Mouse (Mus musculus) MEL (cell line): Measurements from ENCODE around the gene Togaram2. TPM values are rescaled to one million over a fixed set of nuclear protein-coding genes. Genes with fewer than 3 reads are reported as not detected.

Experiments used
- DNase-seq: peaks from one replicate; pipeline ENCODE4 v3.0.0; 2011; ENCODE audit warnings: low read depth, low spot score
- H3K27ac ChIP-seq: 2 replicates; pipeline ENCODE4 v1.5.1; 2012; ENCODE audit warnings: low read depth, mild to moderate bottlenecking, control low read depth, low read length, moderate library complexity; ENCODE audit not compliant: control insufficient read depth
- H3K27me3 ChIP-seq, 2 experiments: fragments of 150-350 bp in 1 of 2; sonication (generic) in 1 of 2; 2 replicates each; pipeline ENCODE4 v1.6.1; 2012; ENCODE audit warnings: low read length in 2 of 2, mild to moderate bottlenecking in 2 of 2, improper control_type of control experiment in 1 of 2, moderate library complexity in 1 of 2; ENCODE audit not compliant: insufficient read depth in 2 of 2, control insufficient read depth in 1 of 2
- H3K36me3 ChIP-seq, 2 experiments: 2 replicates each; pipeline ENCODE4 v1.6.1; 2012 to 2014; ENCODE audit warnings: low read length in 2 of 2, improper control_type of control experiment in 1 of 2, inconsistent platforms in 1 of 2, mild to moderate bottlenecking in 1 of 2; ENCODE audit not compliant: insufficient read depth in 2 of 2, control insufficient read depth in 1 of 2
- H3K4me1 ChIP-seq, 2 experiments: fragments of 150-350 bp in 1 of 2; sonication (generic) in 1 of 2; 2 replicates each; pipeline ENCODE4 v1.6.1; 2012; ENCODE audit warnings: low read length in 2 of 2, improper control_type of control experiment in 1 of 2, mild to moderate bottlenecking in 1 of 2; ENCODE audit not compliant: insufficient read depth in 2 of 2, control insufficient read depth in 1 of 2
- H3K4me3 ChIP-seq, 2 experiments: fragments of 150-350 bp in 1 of 2; sonication (generic) in 1 of 2; 2 replicates each; pipeline ENCODE4 v1.5.1; 2012; ENCODE audit warnings: low read depth in 2 of 2, low read length in 2 of 2, mild to moderate bottlenecking in 2 of 2, moderate library complexity in 2 of 2, control low read depth in 1 of 2, improper control_type of control experiment in 1 of 2; ENCODE audit not compliant: control insufficient read depth in 1 of 2, insufficient read depth in 1 of 2
- H3K79me2 ChIP-seq: 2 replicates; pipeline ENCODE4 v1.6.1; 2012; ENCODE audit warnings: mild to moderate bottlenecking, low read length, moderate library complexity; ENCODE audit not compliant: control insufficient read depth, poor library complexity, insufficient read depth
- H3K9ac ChIP-seq: 2 replicates; pipeline ENCODE4 v1.6.1; 2012; ENCODE audit warnings: low read depth, mild to moderate bottlenecking, control low read depth, low read length, moderate library complexity; ENCODE audit not compliant: control insufficient read depth, poor library complexity, severe bottlenecking
- H3K9me3 ChIP-seq: fragments of 150-350 bp; sonication (generic); replicated peaks from 2 replicates; pipeline ENCODE4 v1.6.1; 2012; ENCODE audit warnings: mild to moderate bottlenecking, low read length, improper control_type of control experiment, moderate library complexity; ENCODE audit not compliant: insufficient read depth
- CHD1 ChIP-seq: IDR thresholded peaks from 2 replicates; pipeline ENCODE4 v1.6.1; 2012; ENCODE audit warnings: low read depth, mild to moderate bottlenecking, inconsistent platforms, low read length, improper control_type of control experiment
- CHD2 ChIP-seq: IDR thresholded peaks from 2 replicates; pipeline ENCODE4 v1.6.1; 2011; ENCODE audit warnings: low read length, improper control_type of control experiment
- CTCF ChIP-seq, 3 experiments: IDR thresholded peaks in 2 of 3; conservative IDR thresholded peaks in 1 of 3; 2 replicates each; pipeline ENCODE4 v1.5.1; 2011 to 2012; ENCODE audit warnings: low read length in 3 of 3, low read depth in 2 of 3, mild to moderate bottlenecking in 2 of 3, improper control_type of control experiment in 1 of 3, inconsistent platforms in 1 of 3, mixed read lengths in 1 of 3, moderate library complexity in 1 of 3; ENCODE audit not compliant: control insufficient read depth in 1 of 3, insufficient read depth in 1 of 3, poor library complexity in 1 of 3, severe bottlenecking in 1 of 3
- ELF1 ChIP-seq: IDR thresholded peaks from 2 replicates; pipeline ENCODE4 v1.6.1; 2014; ENCODE audit warnings: low read depth, mild to moderate bottlenecking, inconsistent platforms, low read length, improper control_type of control experiment, moderate library complexity
- EP300 ChIP-seq, 2 experiments: IDR thresholded peaks; 2 replicates each; pipeline ENCODE4 v1.6.1; 2011; ENCODE audit warnings: improper control_type of control experiment in 2 of 2, low read length in 2 of 2, low read depth in 1 of 2, mild to moderate bottlenecking in 1 of 2
- ETS1 ChIP-seq: IDR thresholded peaks from 2 replicates; pipeline ENCODE4 v1.6.1; 2012; ENCODE audit warnings: low read depth, mild to moderate bottlenecking, inconsistent platforms, low read length, improper control_type of control experiment, moderate library complexity
- GATA1 ChIP-seq: IDR thresholded peaks from 2 replicates; pipeline ENCODE4 v1.6.1; 2011; ENCODE audit warnings: low read depth, low read length, improper control_type of control experiment
- KAT2A ChIP-seq: conservative IDR thresholded peaks from 2 replicates; pipeline ENCODE4 v1.6.1; 2012; ENCODE audit warnings: low read depth, low read length, improper control_type of control experiment, inconsistent platforms
- MAFK ChIP-seq: IDR thresholded peaks from 2 replicates; pipeline ENCODE4 v1.6.1; 2011; ENCODE audit warnings: low read depth, mild to moderate bottlenecking, low read length, improper control_type of control experiment, borderline replicate concordance
- MXI1 ChIP-seq: IDR thresholded peaks from 2 replicates; pipeline ENCODE4 v1.6.1; 2011; ENCODE audit warnings: mild to moderate bottlenecking, low read depth, low read length, improper control_type of control experiment
- MYB ChIP-seq: IDR thresholded peaks from 2 replicates; pipeline ENCODE4 v1.6.1; 2011; ENCODE audit warnings: mild to moderate bottlenecking, low read depth, low read length, improper control_type of control experiment
- NELFE ChIP-seq: IDR thresholded peaks from 2 replicates; pipeline ENCODE4 v1.6.1; 2011; ENCODE audit warnings: low read depth, low read length, improper control_type of control experiment
- POLR2A ChIP-seq, 2 experiments: IDR thresholded peaks; 2 replicates each; pipeline ENCODE4 v1.6.1; 2011 to 2012; ENCODE audit warnings: low read length in 2 of 2, mild to moderate bottlenecking in 2 of 2, control low read depth in 1 of 2, improper control_type of control experiment in 1 of 2, low read depth in 1 of 2, moderate library complexity in 1 of 2; ENCODE audit not compliant: control insufficient read depth in 1 of 2, insufficient read depth in 1 of 2, poor library complexity in 1 of 2
- POLR2AphosphoS2 ChIP-seq: IDR thresholded peaks from 2 replicates; pipeline ENCODE4 v1.6.1; 2011; ENCODE audit warnings: low read length, improper control_type of control experiment
- RAD21 ChIP-seq: IDR thresholded peaks from 2 replicates; pipeline ENCODE4 v1.6.1; 2011; ENCODE audit warnings: mild to moderate bottlenecking, low read depth, low read length, improper control_type of control experiment
- SIN3A ChIP-seq: IDR thresholded peaks from 2 replicates; pipeline ENCODE4 v1.6.1; 2012; ENCODE audit warnings: low read length, improper control_type of control experiment, inconsistent platforms
- SMC3 ChIP-seq: IDR thresholded peaks from 2 replicates; pipeline ENCODE4 v1.6.1; 2011; ENCODE audit warnings: low read depth, low read length, improper control_type of control experiment
- TAL1 ChIP-seq: IDR thresholded peaks from 2 replicates; pipeline ENCODE4 v1.6.1; 2012; ENCODE audit warnings: mild to moderate bottlenecking, inconsistent platforms, low read length, moderate library complexity, mixed read lengths
- TBP ChIP-seq: IDR thresholded peaks from 2 replicates; pipeline ENCODE4 v1.8.0; 2011; ENCODE audit warnings: low read depth, low read length, improper control_type of control experiment
- USF1 ChIP-seq: IDR thresholded peaks from 2 replicates; pipeline ENCODE4 v1.6.1; 2014; ENCODE audit warnings: low read depth, mild to moderate bottlenecking, inconsistent platforms, low read length, improper control_type of control experiment, moderate library complexity
- ZKSCAN1 ChIP-seq: IDR thresholded peaks from 2 replicates; pipeline ENCODE4 v1.6.1; 2012; ENCODE audit warnings: low read depth, mild to moderate bottlenecking, inconsistent platforms, low read length, improper control_type of control experiment, moderate library complexity
- ZMIZ1 ChIP-seq: IDR thresholded peaks from 2 replicates; pipeline ENCODE4 v1.6.1; 2012; ENCODE audit warnings: low read depth, mild to moderate bottlenecking, inconsistent platforms, low read length, improper control_type of control experiment, moderate library complexity
- ZNF384 ChIP-seq: IDR thresholded peaks from 2 replicates; pipeline ENCODE4 v1.6.1; 2012; ENCODE audit warnings: low read depth, mild to moderate bottlenecking, inconsistent platforms, low read length, improper control_type of control experiment
- polyA plus RNA-seq, 2 experiments: library from polyadenylated mRNA; stranded (reverse) in 1 of 2; unstranded in 1 of 2; fragments of >175 nt in 1 of 2; fragments of >200 nt in 1 of 2; gene quantifications; 2 replicates each; pipeline versions ENCODE4 v1.2.1 to v1.2.4; 2012; ENCODE audit warnings: low replicate concordance in 2 of 2, low read depth in 1 of 2; ENCODE audit not compliant: insufficient read length in 2 of 2, insufficient read depth in 1 of 2, missing spikeins in 1 of 2
- total RNA-seq: library from RNA; depleted of rRNA; stranded (reverse); fragments of 300-350 nt; gene quantifications from 2 replicates; pipeline ENCODE4 v1.2.3, GENCODE M21; 2012

Gene Togaram2
- total and polyA plus RNA-seq, 3 experiments, result not detected

DNA sequence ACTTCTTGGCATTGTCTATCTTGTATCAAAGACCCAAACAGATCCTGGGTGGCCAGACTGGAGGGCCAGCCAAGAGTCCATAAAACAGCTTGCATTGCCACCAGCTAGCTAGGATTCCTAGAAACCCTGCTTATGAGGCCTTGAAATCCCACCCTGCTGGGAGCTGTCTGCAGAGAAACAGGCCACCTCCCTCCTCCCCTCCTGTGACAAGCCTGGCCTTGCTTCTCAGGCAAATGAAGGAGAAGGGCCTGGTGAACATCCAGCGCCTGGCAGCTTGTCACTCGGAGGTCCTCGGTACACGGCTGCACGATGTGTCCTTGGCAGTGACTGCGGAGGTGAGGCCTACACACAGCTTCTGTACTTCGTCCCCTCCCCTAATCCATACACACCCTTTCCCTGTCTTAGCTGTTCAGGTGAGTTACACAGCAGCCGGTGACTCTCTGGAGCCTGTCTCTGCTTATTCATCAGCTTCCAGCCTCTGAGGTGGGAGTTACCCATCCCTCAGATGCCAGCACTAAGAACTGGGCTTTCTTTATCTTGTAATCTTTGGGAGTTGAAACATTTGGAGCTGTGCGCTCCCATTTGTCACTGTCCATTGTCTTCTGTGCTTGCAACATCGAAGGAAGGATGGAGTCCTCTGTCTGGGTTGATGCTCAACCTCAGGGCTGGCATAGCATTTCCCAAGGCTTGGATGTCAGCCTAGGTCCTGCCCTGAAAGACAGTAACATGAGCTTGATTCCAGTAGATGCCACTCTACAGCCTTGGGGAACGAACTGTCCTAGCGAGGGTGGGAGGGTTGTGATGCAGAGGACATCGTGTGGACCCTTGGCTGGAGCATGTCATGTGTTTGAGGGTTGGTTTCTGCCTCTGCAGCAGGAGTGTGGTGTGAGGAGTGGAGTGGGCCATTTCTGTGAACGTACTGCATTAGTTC is 32.8 kb downstream of the Togaram2 start:
- no peaks in the 10 kb centered on the region for H3K9me3 ChIP-seq
- H3K4me3 ChIP-seq, result no peak overlapping the region
- H3K4me1 ChIP-seq, result no peaks in the 10 kb centered on the region
- no peak for TF ChIP-seq POLR2AphosphoS2
- TF ChIP-seq CHD1, result no peak
- TF ChIP-seq SIN3A, result no peak
- no peak for TF ChIP-seq GATA1
- no peak for TF ChIP-seq RAD21
- TF ChIP-seq POLR2A (IDR thresholded peaks at IDR 0.05; ENCODE audit: control insufficient read depth in 1 of 2, insufficient read depth in 1 of 2, low read depth in 1 of 2, low read length in 2 of 2, poor library complexity in 1 of 2), result no peak
- TF ChIP-seq MYB, result no peak
- TF ChIP-seq USF1, result no peak
- TF ChIP-seq SMC3, result no peak
- TF ChIP-seq ZKSCAN1, result no peak
- TF ChIP-seq KAT2A, result no peak
- TF ChIP-seq NELFE, result no peak
- no peak for TF ChIP-seq EP300 (IDR thresholded peaks at IDR 0.05; ENCODE audit: low read depth in 1 of 2, low read length in 2 of 2)
- no peak for TF ChIP-seq MAFK
- TF ChIP-seq CTCF (IDR thresholded peaks at IDR 0.05 in 2 of 3, conservative IDR thresholded peaks at IDR 0.05 in 1 of 3; ENCODE audit: control insufficient read depth in 1 of 3, insufficient read depth in 1 of 3, low read depth in 2 of 3, low read length in 3 of 3, poor library complexity in 1 of 3, severe bottlenecking in 1 of 3), result no peak
- no peak for TF ChIP-seq TAL1
- no peaks in the 10 kb centered on the region for H3K79me2 ChIP-seq
- no peak overlapping the region for H3K27ac ChIP-seq
- no peak for DNase-seq
- H3K36me3 ChIP-seq, result no peaks in the 10 kb centered on the region
- no peak overlapping the region for H3K9ac ChIP-seq
- H3K27me3 ChIP-seq, result no peaks in the 10 kb centered on the region

DNA sequence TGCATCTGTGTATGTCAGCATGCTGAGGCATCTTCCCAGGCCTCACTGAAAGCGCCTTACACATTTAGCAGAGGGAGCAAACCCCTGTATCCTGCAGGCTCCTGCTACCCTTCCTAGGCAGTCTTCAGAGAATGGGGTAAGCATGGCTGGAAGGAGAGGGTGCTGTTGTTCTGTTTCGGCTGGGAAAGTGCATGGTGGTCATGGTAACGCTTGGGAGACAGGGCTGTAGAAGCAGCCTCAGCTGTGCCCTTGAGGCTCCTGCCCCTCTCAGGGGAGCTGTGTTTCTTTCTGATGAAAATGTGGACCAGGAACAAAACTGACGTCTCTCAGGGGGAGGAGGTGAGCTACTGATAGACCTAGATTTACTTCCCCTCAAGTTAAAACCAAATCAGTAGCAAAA is 34.7 kb downstream of the Togaram2 start:
- DNase-seq, result no peak
- TF ChIP-seq TAL1 (no peak), TBP (no peak), NELFE (no peak), ZMIZ1 (no peak), RAD21 (no peak), ETS1 (no peak), ELF1 (no peak), SMC3 (no peak), MXI1 (no peak), USF1 (no peak), POLR2AphosphoS2 (no peak), CTCF (IDR thresholded peaks at IDR 0.05 in 2 of 3, conservative IDR thresholded peaks at IDR 0.05 in 1 of 3; ENCODE audit: control insufficient read depth in 1 of 3, insufficient read depth in 1 of 3, low read depth in 2 of 3, low read length in 3 of 3, poor library complexity in 1 of 3, severe bottlenecking in 1 of 3) (no peak), CHD2 (no peak), ZNF384 (no peak)
- H3K27ac ChIP-seq, result no peak overlapping the region
- H3K9ac ChIP-seq, result no peak overlapping the region
- H3K9me3 ChIP-seq, result no peaks in the 10 kb centered on the region
- H3K4me1 ChIP-seq, result no peaks in the 10 kb centered on the region
- no peak overlapping the region for H3K4me3 ChIP-seq
- H3K79me2 ChIP-seq, result no peaks in the 10 kb centered on the region
- H3K27me3 ChIP-seq, result no peaks in the 10 kb centered on the region
- H3K36me3 ChIP-seq, result no peaks in the 10 kb centered on the region
